Mouse (Mus musculus): ENCODE data around the gene Csad. TPM values are rescaled to one million over a fixed set of nuclear protein-coding genes. Genes with fewer than 3 reads are reported as not detected.

Csad gene
- polyA plus RNA-seq, 1 experiment from 2014 or later = 153 TPM

GRCm38 (mm10) chr15:102224186-102224991 is 19.9 kb upstream of the Csad start:
- Histone ChIP-seq H3K27me3 (ENCODE audit: insufficient read depth, low read length) (peaks cover 14% of the 10 kb centered on the region), H3K36me3 (ENCODE audit: insufficient read depth, low read length) (no peaks in the 10 kb centered on the region), H3K9ac (replicated peaks; ENCODE audit: low read length) (peak overlapping the region; percentile 63), H3K4me3 (ENCODE audit: low read length) (peak overlapping the region; percentile 48), H3K4me1 (ENCODE audit: insufficient read depth, low read length) (peaks cover 10% of the 10 kb centered on the region; the same call in 1 of the 2 replicates), H3K4me2 (replicated peaks; ENCODE audit: low read depth, low read length) (peak overlapping the region; percentile 86), H3K27ac (ENCODE audit: low read length) (no peak overlapping the region), H3K9me3 (ENCODE audit: low read length) (no peaks in the 10 kb centered on the region)
- WGBS = 3% methylated on average over 43 of the region's 43 CpGs
- peak; percentile 90 for ATAC-seq (ENCODE audit: low FRiP score, low TSS enrichment)

GRCm38 (mm10) chr15:102222386-102222785 is 17.9 kb upstream of the Csad start:
- Histone ChIP-seq H3K4me1 (ENCODE audit: insufficient read depth, low read length) (peaks cover 10% of the 10 kb centered on the region; the same call in 1 of the 2 replicates), H3K9ac (replicated peaks; ENCODE audit: low read length) (no peak overlapping the region), H3K36me3 (ENCODE audit: insufficient read depth, low read length) (no peaks in the 10 kb centered on the region), H3K9me3 (ENCODE audit: low read length) (no peaks in the 10 kb centered on the region), H3K4me2 (replicated peaks; ENCODE audit: low read depth, low read length) (no peak overlapping the region), H3K27ac (ENCODE audit: low read length) (no peak overlapping the region), H3K4me3 (ENCODE audit: low read length) (no peak overlapping the region), H3K27me3 (ENCODE audit: insufficient read depth, low read length) (peaks cover 14% of the 10 kb centered on the region)
- ATAC-seq (ENCODE audit: low FRiP score, low TSS enrichment) = no peak
- WGBS = 59% methylated on average over 10 of the region's 10 CpGs

GRCm38 (mm10) chr15:102217325-102217724 is 12.8 kb upstream of the Csad start:
- no peak overlapping the region for H3K4me2 ChIP-seq (replicated peaks; ENCODE audit: low read depth, low read length)
- no peaks in the 10 kb centered on the region for H3K4me1 ChIP-seq (ENCODE audit: insufficient read depth, low read length)
- no peak for ATAC-seq (ENCODE audit: low FRiP score, low TSS enrichment)
- no peak overlapping the region for H3K27ac ChIP-seq (ENCODE audit: low read length)
- H3K9ac ChIP-seq (replicated peaks; ENCODE audit: low read length) = no peak overlapping the region
- H3K27me3 ChIP-seq (ENCODE audit: insufficient read depth, low read length) = 0 out of 2 replicates have a peak, but pooled peaks cover 2% of the 10 kb centered on the region
- 73% methylated on average over 7 of the region's 7 CpGs for WGBS
- H3K9me3 ChIP-seq (ENCODE audit: low read length) = no peaks in the 10 kb centered on the region
- H3K4me3 ChIP-seq (ENCODE audit: low read length) = no peak overlapping the region
- H3K36me3 ChIP-seq (ENCODE audit: insufficient read depth, low read length) = peaks cover 32% of the 10 kb centered on the region

- Histone ChIP-seq H3K27me3 (ENCODE audit: insufficient read depth, low read length) (no peaks in the 10 kb centered on the region), H3K36me3 (ENCODE audit: insufficient read depth, low read length) (peaks cover 39% of the 10 kb centered on the region), H3K9me3 (ENCODE audit: low read length) (no peaks in the 10 kb centered on the region), H3K4me3 (ENCODE audit: low read length) (no peak overlapping the region), H3K4me1 (ENCODE audit: insufficient read depth, low read length) (no peaks in the 10 kb centered on the region), H3K27ac (ENCODE audit: low read length) (no peak overlapping the region), H3K4me2 (replicated peaks; ENCODE audit: low read depth, low read length) (no peak overlapping the region), H3K9ac (replicated peaks; ENCODE audit: low read length) (no peak overlapping the region)
- ATAC-seq (ENCODE audit: low FRiP score, low TSS enrichment) = no peak
- 77% methylated on average over 16 of the region's 16 CpGs for WGBS
Observed at GRCm38 (mm10) chr15:102216459-102217228, 12.1 kb upstream of the Csad start.

DNA sequence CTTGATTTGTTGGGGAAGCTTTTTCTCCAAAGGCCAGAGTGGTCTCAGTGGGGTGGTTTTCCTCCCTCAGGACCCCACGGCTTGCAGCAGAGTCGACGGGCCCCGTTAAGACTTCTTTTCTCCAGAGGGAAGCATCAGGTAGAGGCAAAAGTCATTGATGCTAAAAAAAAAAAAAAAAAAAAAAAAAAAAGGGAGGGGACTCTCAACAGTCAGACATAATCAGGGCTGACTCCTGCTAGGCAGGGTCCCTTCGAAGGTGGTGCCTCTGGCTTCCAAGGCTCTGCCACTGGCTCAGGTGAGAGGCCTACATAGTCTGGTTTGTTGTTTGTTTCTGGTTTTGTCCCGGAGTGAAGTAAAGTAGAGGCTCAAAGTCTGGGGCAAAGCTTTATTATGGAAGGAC is 11.1 kb upstream of the Csad start:
- H3K36me3 ChIP-seq (ENCODE audit: insufficient read depth, low read length) = peaks cover 44% of the 10 kb centered on the region
- no peaks in the 10 kb centered on the region for H3K9me3 ChIP-seq (ENCODE audit: low read length)
- no peak overlapping the region for H3K27ac ChIP-seq (ENCODE audit: low read length)
- WGBS = 73% methylated on average over 6 of the region's 6 CpGs
- H3K9ac ChIP-seq (replicated peaks; ENCODE audit: low read length) = no peak overlapping the region
- H3K4me2 ChIP-seq (replicated peaks; ENCODE audit: low read depth, low read length) = no peak overlapping the region
- no peaks in the 10 kb centered on the region for H3K4me1 ChIP-seq (ENCODE audit: insufficient read depth, low read length)
- H3K27me3 ChIP-seq (ENCODE audit: insufficient read depth, low read length) = no peaks in the 10 kb centered on the region
- H3K4me3 ChIP-seq (ENCODE audit: low read length) = no peak overlapping the region
- ATAC-seq (ENCODE audit: low FRiP score, low TSS enrichment) = no peak

DNA sequence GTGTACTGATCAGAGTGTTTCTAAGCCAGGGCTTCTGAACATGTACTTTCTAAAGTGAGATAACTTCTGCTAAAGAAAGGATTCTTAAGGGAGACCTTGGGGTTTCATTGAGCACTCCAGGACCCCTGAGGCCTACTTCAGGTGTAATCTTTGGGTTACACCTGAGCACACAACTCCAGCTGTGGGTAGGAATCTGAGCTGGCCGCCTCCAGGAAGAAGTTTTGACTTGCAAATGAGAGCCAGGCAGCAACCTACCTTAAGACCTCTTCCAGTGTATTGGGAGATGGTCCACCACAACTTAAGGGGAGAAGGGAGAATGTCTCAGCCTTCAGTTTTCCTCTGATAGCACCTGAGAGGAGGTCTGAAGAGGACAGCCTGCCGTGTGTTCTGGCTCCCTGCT is 9.6 kb upstream of the Csad start:
- H3K4me3 ChIP-seq (ENCODE audit: low read length) = no peak overlapping the region
- no peak overlapping the region for H3K4me2 ChIP-seq (replicated peaks; ENCODE audit: low read depth, low read length)
- H3K9ac ChIP-seq (replicated peaks; ENCODE audit: low read length) = no peak overlapping the region
- H3K27me3 ChIP-seq (ENCODE audit: insufficient read depth, low read length) = no peaks in the 10 kb centered on the region
- WGBS = 51% methylated on average over 2 of the region's 2 CpGs
- no peak for ATAC-seq (ENCODE audit: low FRiP score, low TSS enrichment)
- H3K27ac ChIP-seq (ENCODE audit: low read length) = no peak overlapping the region
- H3K4me1 ChIP-seq (ENCODE audit: insufficient read depth, low read length) = no peaks in the 10 kb centered on the region
- H3K36me3 ChIP-seq (ENCODE audit: insufficient read depth, low read length) = peaks cover 55% of the 10 kb centered on the region
- H3K9me3 ChIP-seq (ENCODE audit: low read length) = no peaks in the 10 kb centered on the region

DNA sequence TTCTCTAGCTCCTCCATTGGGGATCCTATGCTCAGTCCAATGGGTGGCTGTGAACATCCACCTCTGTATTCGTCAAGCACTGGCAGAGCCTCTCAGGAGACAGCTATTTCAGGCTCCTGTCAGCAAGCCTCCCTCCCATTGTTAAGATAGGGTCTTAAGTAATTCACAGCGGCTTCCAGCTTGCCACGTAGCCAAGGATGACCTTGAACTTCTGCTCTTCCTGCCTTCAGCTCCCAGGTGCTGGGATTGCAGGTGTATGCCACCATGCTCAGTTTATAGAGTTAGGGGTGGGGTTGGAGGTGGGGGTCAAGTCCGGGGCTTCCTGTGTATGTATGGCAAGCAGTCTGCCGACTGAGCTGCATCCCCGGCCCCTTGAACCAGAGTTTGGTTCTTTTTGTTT is 7.4 kb upstream of the Csad start:
- H3K4me3 ChIP-seq (ENCODE audit: low read length) = no peak overlapping the region
- H3K4me2 ChIP-seq (replicated peaks; ENCODE audit: low read depth, low read length) = no peak overlapping the region
- H3K9me3 ChIP-seq (ENCODE audit: low read length) = no peaks in the 10 kb centered on the region
- no peak overlapping the region for H3K9ac ChIP-seq (replicated peaks; ENCODE audit: low read length)
- WGBS = 75% methylated on average over 6 of the region's 6 CpGs
- no peaks in the 10 kb centered on the region for H3K27me3 ChIP-seq (ENCODE audit: insufficient read depth, low read length)
- H3K36me3 ChIP-seq (ENCODE audit: insufficient read depth, low read length) = peaks cover 71% of the 10 kb centered on the region
- H3K27ac ChIP-seq (ENCODE audit: low read length) = no peak overlapping the region
- H3K4me1 ChIP-seq (ENCODE audit: insufficient read depth, low read length) = peaks cover 17% of the 10 kb centered on the region
- ATAC-seq (ENCODE audit: low FRiP score, low TSS enrichment) = no peak

DNA sequence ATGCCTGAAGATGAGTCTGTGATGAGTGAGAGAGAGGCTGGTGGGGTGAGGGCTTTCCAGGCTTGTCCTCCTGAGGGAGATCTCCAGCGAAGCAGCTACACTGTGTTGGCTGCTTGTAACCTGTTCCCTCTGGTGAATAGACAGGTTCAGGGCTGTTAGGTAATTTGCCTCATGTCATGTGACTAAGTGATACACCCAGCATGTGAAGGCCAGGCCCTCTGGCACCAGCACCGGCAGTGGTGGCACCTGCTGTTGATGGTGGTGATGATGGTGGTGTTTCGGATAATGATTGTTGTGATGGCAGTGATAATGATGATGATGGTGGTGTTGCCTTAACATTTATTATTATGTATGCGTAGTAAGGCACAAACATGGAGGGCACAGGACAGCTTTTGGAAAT is 6.3 kb upstream of the Csad start:
- Histone ChIP-seq H3K36me3 (ENCODE audit: insufficient read depth, low read length) (peaks cover 74% of the 10 kb centered on the region), H3K9me3 (ENCODE audit: low read length) (no peaks in the 10 kb centered on the region), H3K9ac (replicated peaks; ENCODE audit: low read length) (no peak overlapping the region), H3K4me3 (ENCODE audit: low read length) (no peak overlapping the region), H3K27ac (ENCODE audit: low read length) (no peak overlapping the region), H3K4me1 (ENCODE audit: insufficient read depth, low read length) (peaks cover 28% of the 10 kb centered on the region), H3K4me2 (replicated peaks; ENCODE audit: low read depth, low read length) (no peak overlapping the region), H3K27me3 (ENCODE audit: insufficient read depth, low read length) (no peaks in the 10 kb centered on the region)
- ATAC-seq (ENCODE audit: low FRiP score, low TSS enrichment) = no peak
- 92% methylated on average over 4 of the region's 4 CpGs for WGBS

DNA sequence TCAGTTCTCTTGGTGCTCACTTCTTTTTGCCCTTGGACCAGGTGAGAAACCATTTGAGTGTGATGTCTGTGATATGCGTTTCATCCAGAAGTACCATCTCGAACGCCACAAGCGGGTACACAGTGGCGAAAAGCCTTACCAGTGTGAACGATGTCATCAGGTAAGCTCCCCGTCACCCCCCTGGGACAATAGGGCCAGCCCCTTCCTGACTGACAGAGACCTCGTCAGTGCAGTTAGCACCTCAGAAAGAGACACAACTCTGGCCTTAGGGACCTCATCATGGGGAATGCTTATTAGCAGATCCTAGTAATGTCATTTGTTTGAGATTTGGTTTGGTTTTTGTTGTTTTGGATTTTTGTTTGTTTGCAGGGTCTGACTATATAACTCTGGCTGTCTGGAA is 4.6 kb upstream of the Csad start:
- Histone ChIP-seq H3K36me3 (ENCODE audit: insufficient read depth, low read length) (peaks cover 76% of the 10 kb centered on the region), H3K27ac (ENCODE audit: low read length) (no peak overlapping the region), H3K9ac (replicated peaks; ENCODE audit: low read length) (no peak overlapping the region), H3K4me1 (ENCODE audit: insufficient read depth, low read length) (peaks cover 43% of the 10 kb centered on the region), H3K9me3 (ENCODE audit: low read length) (no peaks in the 10 kb centered on the region), H3K4me3 (ENCODE audit: low read length) (no peak overlapping the region), H3K27me3 (ENCODE audit: insufficient read depth, low read length) (no peaks in the 10 kb centered on the region), H3K4me2 (replicated peaks; ENCODE audit: low read depth, low read length) (no peak overlapping the region)
- ATAC-seq (ENCODE audit: low FRiP score, low TSS enrichment) = no peak
- 79% methylated on average over 8 of the region's 8 CpGs for WGBS

DNA sequence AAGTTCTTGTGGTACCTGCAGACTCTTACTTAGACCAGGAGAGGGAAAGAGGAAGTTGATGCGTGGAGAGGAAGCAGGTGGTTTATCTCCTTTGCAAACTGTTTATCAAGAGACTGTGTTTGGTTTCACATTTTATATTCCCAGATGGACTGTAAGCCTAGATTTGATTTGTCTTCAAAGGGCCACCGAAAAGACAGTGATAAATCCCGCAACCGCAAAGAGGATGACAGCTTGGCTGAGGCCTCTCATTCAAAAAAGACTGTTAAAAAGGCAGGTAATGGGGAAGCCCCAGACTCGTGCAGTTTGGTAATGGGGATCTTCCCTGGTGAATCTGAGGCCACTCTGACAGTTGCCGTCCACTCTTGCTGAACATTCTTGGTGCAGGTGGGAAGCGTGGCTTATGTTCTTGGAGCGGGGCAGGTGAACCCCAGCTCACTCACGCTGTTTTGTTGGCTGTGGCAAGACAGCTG is 3.6 kb upstream of the Csad start:
- H3K36me3 ChIP-seq (ENCODE audit: insufficient read depth, low read length) = peaks cover 66% of the 10 kb centered on the region
- no peaks in the 10 kb centered on the region for H3K27me3 ChIP-seq (ENCODE audit: insufficient read depth, low read length)
- peak overlapping the region; percentile 29; the same call in 1 of the 2 replicates for H3K9ac ChIP-seq (replicated peaks; ENCODE audit: low read length)
- H3K27ac ChIP-seq (ENCODE audit: low read length) = peak overlapping the region; percentile 67
- peak overlapping the region; percentile 37 for H3K4me2 ChIP-seq (replicated peaks; ENCODE audit: low read depth, low read length)
- peak overlapping the region; percentile 8; the same call in 1 of the 2 replicates for H3K4me3 ChIP-seq (ENCODE audit: low read length)
- 62% methylated on average over 9 of the region's 9 CpGs for WGBS
- H3K4me1 ChIP-seq (ENCODE audit: insufficient read depth, low read length) = peaks cover 43% of the 10 kb centered on the region
- H3K9me3 ChIP-seq (ENCODE audit: low read length) = no peaks in the 10 kb centered on the region
- ATAC-seq (ENCODE audit: low FRiP score, low TSS enrichment) = no peak

Data from kidney, embryonic 16.5 days (tissue).